Mouse (Mus musculus): ENCODE measurements around the gene Mindy4. TPM values are rescaled to one million over a fixed set of nuclear protein-coding genes. Genes with fewer than 3 reads are reported as not detected.

Mindy4 gene
- total and polyA plus RNA-seq, 3 experiments = 0.05 TPM; not detected in 2

GRCm38 (mm10) chr6:55319585-55320551, 116.7 kb downstream of the Mindy4 start:
- no peak for DNase-seq (ENCODE audit: low spot score)
- Histone ChIP-seq H3K36me3 (replicated peaks) (no peaks in the 10 kb centered on the region), H3K4me1 (ENCODE audit: insufficient read depth, low read depth, low read length) (no peaks in the 10 kb centered on the region), H3K27me3 (ENCODE audit: insufficient read depth, low read length) (no peaks in the 10 kb centered on the region), H3K4me3 (ENCODE audit: low read depth, low read length) (no peak overlapping the region), H3K9me3 (replicated peaks) (no peaks in the 10 kb centered on the region)
- no peak for TF ChIP-seq POLR2AphosphoS5 (IDR thresholded peaks at IDR 0.05; ENCODE audit: insufficient replicate concordance, low read depth, low read length)
- no peak for TF ChIP-seq GATA2 (IDR thresholded peaks at IDR 0.05; ENCODE audit: borderline replicate concordance, low read depth, low read length)
- TF ChIP-seq CTCF (IDR thresholded peaks at IDR 0.05; ENCODE audit: low read depth, low read length) = no peak
- no peak for TF ChIP-seq GATA1 (IDR thresholded peaks at IDR 0.05; ENCODE audit: borderline replicate concordance, low read length)
- no peak for TF ChIP-seq TAL1 (conservative IDR thresholded peaks at IDR 0.05; ENCODE audit: low read depth, low read length)
- no peak for ATAC-seq (ENCODE audit: extremely low read depth, insufficient number of reproducible peaks, low FRiP score, poor library complexity, severe bottlenecking)

GRCm38 (mm10) chr6:55320894-55321293, 117.7 kb downstream of the Mindy4 start:
- DNase-seq (ENCODE audit: low spot score) = no peak
- H3K4me1 ChIP-seq (ENCODE audit: insufficient read depth, low read depth, low read length) = no peaks in the 10 kb centered on the region
- H3K4me3 ChIP-seq (ENCODE audit: low read depth, low read length) = no peak overlapping the region
- H3K27me3 ChIP-seq (ENCODE audit: insufficient read depth, low read length) = no peaks in the 10 kb centered on the region
- no peaks in the 10 kb centered on the region for H3K36me3 ChIP-seq (replicated peaks)
- ATAC-seq (ENCODE audit: extremely low read depth, insufficient number of reproducible peaks, low FRiP score, poor library complexity, severe bottlenecking) = no peak
- TF ChIP-seq POLR2AphosphoS5 (IDR thresholded peaks at IDR 0.05; ENCODE audit: insufficient replicate concordance, low read depth, low read length) = no peak
- TF ChIP-seq CTCF (IDR thresholded peaks at IDR 0.05; ENCODE audit: low read depth, low read length) = no peak
- no peaks in the 10 kb centered on the region for H3K9me3 ChIP-seq (replicated peaks)

- no peaks in the 10 kb centered on the region for H3K27me3 ChIP-seq (ENCODE audit: insufficient read depth, low read length)
- no peak overlapping the region for H3K4me3 ChIP-seq (ENCODE audit: low read depth, low read length)
- DNase-seq (ENCODE audit: low spot score) = no peak
- no peaks in the 10 kb centered on the region for H3K9me3 ChIP-seq (replicated peaks)
- H3K4me1 ChIP-seq (ENCODE audit: insufficient read depth, low read depth, low read length) = no peaks in the 10 kb centered on the region
- H3K36me3 ChIP-seq (replicated peaks) = no peaks in the 10 kb centered on the region
- no peak for ATAC-seq (ENCODE audit: extremely low read depth, insufficient number of reproducible peaks, low FRiP score, poor library complexity, severe bottlenecking)
- TF ChIP-seq POLR2AphosphoS5 (IDR thresholded peaks at IDR 0.05; ENCODE audit: insufficient replicate concordance, low read depth, low read length) = no peak
- TF ChIP-seq GATA2 (IDR thresholded peaks at IDR 0.05; ENCODE audit: borderline replicate concordance, low read depth, low read length) = no peak
- no peak for TF ChIP-seq TAL1 (conservative IDR thresholded peaks at IDR 0.05; ENCODE audit: low read depth, low read length)
- TF ChIP-seq GATA1 (IDR thresholded peaks at IDR 0.05; ENCODE audit: borderline replicate concordance, low read length) = no peak
- TF ChIP-seq CTCF (IDR thresholded peaks at IDR 0.05; ENCODE audit: low read depth, low read length) = no peak
Measured at GRCm38 (mm10) chr6:55321518-55321917, 118.3 kb downstream of the Mindy4 start.

GRCm38 (mm10) chr6:55322980-55323379, 119.8 kb downstream of the Mindy4 start:
- DNase-seq (ENCODE audit: low spot score) (no peak), ATAC-seq (ENCODE audit: extremely low read depth, insufficient number of reproducible peaks, low FRiP score, poor library complexity, severe bottlenecking) (no peak)
- Histone ChIP-seq H3K9me3 (replicated peaks) (no peaks in the 10 kb centered on the region), H3K4me3 (ENCODE audit: low read depth, low read length) (no peak overlapping the region), H3K4me1 (ENCODE audit: insufficient read depth, low read depth, low read length) (no peaks in the 10 kb centered on the region), H3K36me3 (replicated peaks) (no peaks in the 10 kb centered on the region), H3K27me3 (ENCODE audit: insufficient read depth, low read length) (no peaks in the 10 kb centered on the region)
- TF ChIP-seq POLR2AphosphoS5 (IDR thresholded peaks at IDR 0.05; ENCODE audit: insufficient replicate concordance, low read depth, low read length) (no peak), TAL1 (conservative IDR thresholded peaks at IDR 0.05; ENCODE audit: low read depth, low read length) (no peak)

GRCm38 (mm10) chr6:55323908-55324634, 120.9 kb downstream of the Mindy4 start:
- Histone ChIP-seq H3K4me1 (ENCODE audit: insufficient read depth, low read depth, low read length) (no peaks in the 10 kb centered on the region), H3K9me3 (replicated peaks) (no peaks in the 10 kb centered on the region), H3K4me3 (ENCODE audit: low read depth, low read length) (no peak overlapping the region), H3K36me3 (replicated peaks) (no peaks in the 10 kb centered on the region), H3K27me3 (ENCODE audit: insufficient read depth, low read length) (no peaks in the 10 kb centered on the region)
- no peak for TF ChIP-seq CTCF (IDR thresholded peaks at IDR 0.05; ENCODE audit: low read depth, low read length)
- TF ChIP-seq GATA2 (IDR thresholded peaks at IDR 0.05; ENCODE audit: borderline replicate concordance, low read depth, low read length) = no peak
- TF ChIP-seq TAL1 (conservative IDR thresholded peaks at IDR 0.05; ENCODE audit: low read depth, low read length) = no peak
- no peak for TF ChIP-seq GATA1 (IDR thresholded peaks at IDR 0.05; ENCODE audit: borderline replicate concordance, low read length)
- no peak for TF ChIP-seq POLR2AphosphoS5 (IDR thresholded peaks at IDR 0.05; ENCODE audit: insufficient replicate concordance, low read depth, low read length)
- no peak for DNase-seq (ENCODE audit: low spot score)
- no peak for ATAC-seq (ENCODE audit: extremely low read depth, insufficient number of reproducible peaks, low FRiP score, poor library complexity, severe bottlenecking)

GRCm38 (mm10) chr6:55324785-55325184, 121.6 kb downstream of the Mindy4 start:
- H3K4me1 ChIP-seq (ENCODE audit: insufficient read depth, low read depth, low read length) = no peaks in the 10 kb centered on the region
- no peak overlapping the region for H3K4me3 ChIP-seq (ENCODE audit: low read depth, low read length)
- no peak for ATAC-seq (ENCODE audit: extremely low read depth, insufficient number of reproducible peaks, low FRiP score, poor library complexity, severe bottlenecking)
- DNase-seq (ENCODE audit: low spot score) = no peak
- H3K27me3 ChIP-seq (ENCODE audit: insufficient read depth, low read length) = no peaks in the 10 kb centered on the region
- no peak for TF ChIP-seq GATA2 (IDR thresholded peaks at IDR 0.05; ENCODE audit: borderline replicate concordance, low read depth, low read length)
- no peak for TF ChIP-seq TAL1 (conservative IDR thresholded peaks at IDR 0.05; ENCODE audit: low read depth, low read length)
- TF ChIP-seq GATA1 (IDR thresholded peaks at IDR 0.05; ENCODE audit: borderline replicate concordance, low read length) = no peak
- no peak for TF ChIP-seq POLR2AphosphoS5 (IDR thresholded peaks at IDR 0.05; ENCODE audit: insufficient replicate concordance, low read depth, low read length)
- TF ChIP-seq CTCF (IDR thresholded peaks at IDR 0.05; ENCODE audit: low read depth, low read length) = no peak
- H3K36me3 ChIP-seq (replicated peaks) = no peaks in the 10 kb centered on the region
- H3K9me3 ChIP-seq (replicated peaks) = no peaks in the 10 kb centered on the region

Data from G1E (cell line).